Mouse (Mus musculus): ENCODE measurements around the gene Aqr. TPM values are rescaled to one million over a fixed set of nuclear protein-coding genes. Genes with fewer than 3 reads are reported as not detected.

Aqr gene
- total and polyA plus RNA-seq, 2 experiments from 2014 or later = 22.0 to 31.9 TPM

GRCm38 (mm10) chr2:114099109-114099508, 87.7 kb downstream of the Aqr start:
- H3K4me3 ChIP-seq (ENCODE audit: low read depth, low read length) = no peak overlapping the region
- no peak for TF ChIP-seq CTCF (IDR thresholded peaks at IDR 0.05; ENCODE audit: low read depth)
- H3K4me2 ChIP-seq (ENCODE audit: low read depth) = no peak overlapping the region
- no peaks in the 10 kb centered on the region for H3K9me3 ChIP-seq (ENCODE audit: low read length)
- no peaks in the 10 kb centered on the region for H3K27me3 ChIP-seq (ENCODE audit: insufficient read depth, low read length)
- H3K9ac ChIP-seq = no peak overlapping the region
- H3K27ac ChIP-seq (ENCODE audit: low read depth, low read length) = no peak overlapping the region
- ATAC-seq = no peak
- H3K36me3 ChIP-seq (ENCODE audit: insufficient read depth) = peaks cover 44% of the 10 kb centered on the region
- DNase-seq = no peak
- no peaks in the 10 kb centered on the region for H3K4me1 ChIP-seq (ENCODE audit: insufficient read depth)
- WGBS = 97% methylated on average over 5 of the region's 5 CpGs

GRCm38 (mm10) chr2:114097627-114098026, 89.2 kb downstream of the Aqr start:
- Histone ChIP-seq H3K4me2 (ENCODE audit: low read depth) (no peak overlapping the region), H3K4me3 (ENCODE audit: low read depth, low read length) (no peak overlapping the region), H3K27ac (ENCODE audit: low read depth, low read length) (no peak overlapping the region), H3K9me3 (ENCODE audit: low read length) (no peaks in the 10 kb centered on the region), H3K9ac (no peak overlapping the region), H3K4me1 (ENCODE audit: insufficient read depth) (no peaks in the 10 kb centered on the region), H3K36me3 (ENCODE audit: insufficient read depth) (peaks cover 32% of the 10 kb centered on the region), H3K27me3 (ENCODE audit: insufficient read depth, low read length) (no peaks in the 10 kb centered on the region)
- no peak for ATAC-seq
- TF ChIP-seq CTCF (IDR thresholded peaks at IDR 0.05; ENCODE audit: low read depth) = no peak
- DNase-seq = no peak
- 94% methylated on average over 4 of the region's 4 CpGs for WGBS

- DNase-seq (no peak), ATAC-seq (no peak)
- no peak overlapping the region for H3K4me2 ChIP-seq (ENCODE audit: low read depth)
- peaks cover 24% of the 10 kb centered on the region for H3K36me3 ChIP-seq (ENCODE audit: insufficient read depth)
- no peaks in the 10 kb centered on the region for H3K4me1 ChIP-seq (ENCODE audit: insufficient read depth)
- WGBS = 71% methylated on average over 1 of the region's 1 CpGs
- H3K4me3 ChIP-seq (ENCODE audit: low read depth, low read length) = no peak overlapping the region
- H3K9ac ChIP-seq = no peak overlapping the region
- no peaks in the 10 kb centered on the region for H3K9me3 ChIP-seq (ENCODE audit: low read length)
- H3K27me3 ChIP-seq (ENCODE audit: insufficient read depth, low read length) = no peaks in the 10 kb centered on the region
- no peak for TF ChIP-seq CTCF (IDR thresholded peaks at IDR 0.05; ENCODE audit: low read depth)
- H3K27ac ChIP-seq (ENCODE audit: low read depth, low read length) = no peak overlapping the region
Observed at GRCm38 (mm10) chr2:114096570-114096969, 90.3 kb downstream of the Aqr start.

GRCm38 (mm10) chr2:114095348-114095747, 91.5 kb downstream of the Aqr start:
- ATAC-seq (no peak), DNase-seq (no peak)
- 84% methylated on average over 5 of the region's 5 CpGs for WGBS
- Histone ChIP-seq H3K27me3 (ENCODE audit: insufficient read depth, low read length) (no peaks in the 10 kb centered on the region), H3K27ac (ENCODE audit: low read depth, low read length) (no peak overlapping the region), H3K4me2 (ENCODE audit: low read depth) (no peak overlapping the region), H3K4me1 (ENCODE audit: insufficient read depth) (no peaks in the 10 kb centered on the region), H3K9me3 (ENCODE audit: low read length) (no peaks in the 10 kb centered on the region), H3K36me3 (ENCODE audit: insufficient read depth) (peaks cover 13% of the 10 kb centered on the region), H3K4me3 (ENCODE audit: low read depth, low read length) (no peak overlapping the region), H3K9ac (no peak overlapping the region)
- TF ChIP-seq CTCF (IDR thresholded peaks at IDR 0.05; ENCODE audit: low read depth) = no peak

GRCm38 (mm10) chr2:114094696-114095095, 92.1 kb downstream of the Aqr start:
- no peaks in the 10 kb centered on the region for H3K27me3 ChIP-seq (ENCODE audit: insufficient read depth, low read length)
- ATAC-seq = no peak
- no peak overlapping the region for H3K9ac ChIP-seq
- H3K4me3 ChIP-seq (ENCODE audit: low read depth, low read length) = no peak overlapping the region
- no peaks in the 10 kb centered on the region for H3K9me3 ChIP-seq (ENCODE audit: low read length)
- TF ChIP-seq CTCF (IDR thresholded peaks at IDR 0.05; ENCODE audit: low read depth) = no peak
- DNase-seq = no peak
- H3K4me1 ChIP-seq (ENCODE audit: insufficient read depth) = no peaks in the 10 kb centered on the region
- no peak overlapping the region for H3K27ac ChIP-seq (ENCODE audit: low read depth, low read length)
- H3K4me2 ChIP-seq (ENCODE audit: low read depth) = no peak overlapping the region
- peaks cover 6% of the 10 kb centered on the region for H3K36me3 ChIP-seq (ENCODE audit: insufficient read depth)
- 100% methylated on average over 1 of the region's 1 CpGs for WGBS

- Histone ChIP-seq H3K4me2 (ENCODE audit: low read depth) (no peak overlapping the region), H3K4me3 (ENCODE audit: low read depth, low read length) (no peak overlapping the region), H3K27me3 (ENCODE audit: insufficient read depth, low read length) (no peaks in the 10 kb centered on the region), H3K4me1 (ENCODE audit: insufficient read depth) (no peaks in the 10 kb centered on the region), H3K36me3 (ENCODE audit: insufficient read depth) (no peaks in the 10 kb centered on the region), H3K9ac (no peak overlapping the region), H3K27ac (ENCODE audit: low read depth, low read length) (no peak overlapping the region), H3K9me3 (ENCODE audit: low read length) (no peaks in the 10 kb centered on the region)
- 79% methylated on average over 9 of the region's 9 CpGs for WGBS
- TF ChIP-seq CTCF (IDR thresholded peaks at IDR 0.05; ENCODE audit: low read depth) = no peak
- no peak for DNase-seq
- peak; percentile 25; the same call in 1 of the 2 replicates for ATAC-seq
Observed at GRCm38 (mm10) chr2:114093577-114093976, 93.2 kb downstream of the Aqr start.

GRCm38 (mm10) chr2:114089862-114090261, 97.0 kb downstream of the Aqr start:
- Histone ChIP-seq H3K36me3 (ENCODE audit: insufficient read depth) (no peaks in the 10 kb centered on the region), H3K27ac (ENCODE audit: low read depth, low read length) (no peak overlapping the region), H3K4me3 (ENCODE audit: low read depth, low read length) (no peak overlapping the region), H3K9ac (no peak overlapping the region), H3K27me3 (ENCODE audit: insufficient read depth, low read length) (no peaks in the 10 kb centered on the region), H3K4me2 (ENCODE audit: low read depth) (no peak overlapping the region), H3K9me3 (ENCODE audit: low read length) (no peaks in the 10 kb centered on the region), H3K4me1 (ENCODE audit: insufficient read depth) (no peaks in the 10 kb centered on the region)
- DNase-seq = no peak
- TF ChIP-seq CTCF (IDR thresholded peaks at IDR 0.05; ENCODE audit: low read depth) = no peak
- 76% methylated on average over 3 of the region's 3 CpGs for WGBS
- ATAC-seq = no peak

- no peak overlapping the region for H3K4me2 ChIP-seq (ENCODE audit: low read depth)
- H3K4me1 ChIP-seq (ENCODE audit: insufficient read depth) = no peaks in the 10 kb centered on the region
- no peaks in the 10 kb centered on the region for H3K36me3 ChIP-seq (ENCODE audit: insufficient read depth)
- H3K4me3 ChIP-seq (ENCODE audit: low read depth, low read length) = no peak overlapping the region
- H3K9ac ChIP-seq = no peak overlapping the region
- TF ChIP-seq CTCF (IDR thresholded peaks at IDR 0.05; ENCODE audit: low read depth) = no peak
- DNase-seq (no peak), ATAC-seq (no peak)
- no peaks in the 10 kb centered on the region for H3K9me3 ChIP-seq (ENCODE audit: low read length)
- H3K27me3 ChIP-seq (ENCODE audit: insufficient read depth, low read length) = no peaks in the 10 kb centered on the region
- H3K27ac ChIP-seq (ENCODE audit: low read depth, low read length) = no peak overlapping the region
- 86% methylated on average over 1 of the region's 1 CpGs for WGBS
Observed at GRCm38 (mm10) chr2:114087271-114087670, 99.6 kb downstream of the Aqr start.
